Mouse (Mus musculus) MEL (cell line): ENCODE measurements around the gene Klri2. TPM values are rescaled to one million over a fixed set of nuclear protein-coding genes. Genes with fewer than 3 reads are reported as not detected.
"Not testable (repeated sequence)": the region's sequence is repeated elsewhere in the genome, so short reads cannot be mapped to it uniquely, and the experiment has no call there.

ENCODE experiments used
- DNase-seq: peaks from one replicate; pipeline ENCODE4 v3.0.0; 2011; ENCODE audit warnings: low read depth, low spot score
- H3K27ac ChIP-seq: 2 replicates; pipeline ENCODE4 v1.5.1; 2012; ENCODE audit warnings: low read depth, mild to moderate bottlenecking, control low read depth, low read length, moderate library complexity; ENCODE audit not compliant: control insufficient read depth
- H3K27me3 ChIP-seq, 2 experiments: fragments of 150-350 bp in 1 of 2; sonication (generic) in 1 of 2; 2 replicates each; pipeline ENCODE4 v1.6.1; 2012; ENCODE audit warnings: low read length in 2 of 2, mild to moderate bottlenecking in 2 of 2, improper control_type of control experiment in 1 of 2, moderate library complexity in 1 of 2; ENCODE audit not compliant: insufficient read depth in 2 of 2, control insufficient read depth in 1 of 2
- H3K36me3 ChIP-seq, 2 experiments: 2 replicates each; pipeline ENCODE4 v1.6.1; 2012 to 2014; ENCODE audit warnings: low read length in 2 of 2, improper control_type of control experiment in 1 of 2, inconsistent platforms in 1 of 2, mild to moderate bottlenecking in 1 of 2; ENCODE audit not compliant: insufficient read depth in 2 of 2, control insufficient read depth in 1 of 2
- H3K4me1 ChIP-seq, 2 experiments: fragments of 150-350 bp in 1 of 2; sonication (generic) in 1 of 2; 2 replicates each; pipeline ENCODE4 v1.6.1; 2012; ENCODE audit warnings: low read length in 2 of 2, improper control_type of control experiment in 1 of 2, mild to moderate bottlenecking in 1 of 2; ENCODE audit not compliant: insufficient read depth in 2 of 2, control insufficient read depth in 1 of 2
- H3K4me3 ChIP-seq, 2 experiments: fragments of 150-350 bp in 1 of 2; sonication (generic) in 1 of 2; 2 replicates each; pipeline ENCODE4 v1.5.1; 2012; ENCODE audit warnings: low read depth in 2 of 2, low read length in 2 of 2, mild to moderate bottlenecking in 2 of 2, moderate library complexity in 2 of 2, control low read depth in 1 of 2, improper control_type of control experiment in 1 of 2; ENCODE audit not compliant: control insufficient read depth in 1 of 2, insufficient read depth in 1 of 2
- H3K79me2 ChIP-seq: 2 replicates; pipeline ENCODE4 v1.6.1; 2012; ENCODE audit warnings: mild to moderate bottlenecking, low read length, moderate library complexity; ENCODE audit not compliant: control insufficient read depth, poor library complexity, insufficient read depth
- H3K9ac ChIP-seq: 2 replicates; pipeline ENCODE4 v1.6.1; 2012; ENCODE audit warnings: low read depth, mild to moderate bottlenecking, control low read depth, low read length, moderate library complexity; ENCODE audit not compliant: control insufficient read depth, poor library complexity, severe bottlenecking
- H3K9me3 ChIP-seq: fragments of 150-350 bp; sonication (generic); replicated peaks from 2 replicates; pipeline ENCODE4 v1.6.1; 2012; ENCODE audit warnings: mild to moderate bottlenecking, low read length, improper control_type of control experiment, moderate library complexity; ENCODE audit not compliant: insufficient read depth
- BHLHE40 ChIP-seq: IDR thresholded peaks from 2 replicates; pipeline ENCODE4 v1.6.1; 2012; ENCODE audit warnings: low read depth, mild to moderate bottlenecking, inconsistent platforms, low read length, improper control_type of control experiment, borderline replicate concordance
- CHD2 ChIP-seq: IDR thresholded peaks from 2 replicates; pipeline ENCODE4 v1.6.1; 2011; ENCODE audit warnings: low read length, improper control_type of control experiment
- ELF1 ChIP-seq: IDR thresholded peaks from 2 replicates; pipeline ENCODE4 v1.6.1; 2014; ENCODE audit warnings: low read depth, mild to moderate bottlenecking, inconsistent platforms, low read length, improper control_type of control experiment, moderate library complexity
- KAT2A ChIP-seq: conservative IDR thresholded peaks from 2 replicates; pipeline ENCODE4 v1.6.1; 2012; ENCODE audit warnings: low read depth, low read length, improper control_type of control experiment, inconsistent platforms
- MAX ChIP-seq: IDR thresholded peaks from 2 replicates; pipeline ENCODE4 v1.6.1; 2011; ENCODE audit warnings: low read length, improper control_type of control experiment
- MEF2A ChIP-seq: IDR thresholded peaks from 2 replicates; pipeline ENCODE4 v1.6.1; 2014; ENCODE audit warnings: low read depth, mild to moderate bottlenecking, inconsistent platforms, low read length, improper control_type of control experiment; ENCODE audit not compliant: poor library complexity, insufficient replicate concordance, severe bottlenecking; ENCODE audit errors: extremely low read depth
- POLR2A ChIP-seq, 2 experiments: IDR thresholded peaks; 2 replicates each; pipeline ENCODE4 v1.6.1; 2011 to 2012; ENCODE audit warnings: low read length in 2 of 2, mild to moderate bottlenecking in 2 of 2, control low read depth in 1 of 2, improper control_type of control experiment in 1 of 2, low read depth in 1 of 2, moderate library complexity in 1 of 2; ENCODE audit not compliant: control insufficient read depth in 1 of 2, insufficient read depth in 1 of 2, poor library complexity in 1 of 2
- POLR2AphosphoS5 ChIP-seq: IDR thresholded peaks from 2 replicates; pipeline ENCODE4 v1.6.1; 2012; ENCODE audit warnings: low read depth, borderline replicate concordance, mild to moderate bottlenecking, inconsistent platforms, low read length, moderate library complexity, mixed read lengths
- RAD21 ChIP-seq: IDR thresholded peaks from 2 replicates; pipeline ENCODE4 v1.6.1; 2011; ENCODE audit warnings: mild to moderate bottlenecking, low read depth, low read length, improper control_type of control experiment
- SIN3A ChIP-seq: IDR thresholded peaks from 2 replicates; pipeline ENCODE4 v1.6.1; 2012; ENCODE audit warnings: low read length, improper control_type of control experiment, inconsistent platforms
- TBP ChIP-seq: IDR thresholded peaks from 2 replicates; pipeline ENCODE4 v1.8.0; 2011; ENCODE audit warnings: low read depth, low read length, improper control_type of control experiment
- UBTF ChIP-seq: IDR thresholded peaks from 2 replicates; pipeline ENCODE4 v1.6.1; 2012; ENCODE audit warnings: low read depth, mild to moderate bottlenecking, inconsistent platforms, low read length, improper control_type of control experiment, moderate library complexity, borderline replicate concordance; ENCODE audit not compliant: insufficient read depth
- USF2 ChIP-seq, 2 experiments: IDR thresholded peaks; 2 replicates each; pipeline ENCODE4 v1.6.1; 2011 to 2012; ENCODE audit warnings: improper control_type of control experiment in 2 of 2, low read length in 2 of 2, borderline replicate concordance in 1 of 2, inconsistent platforms in 1 of 2, low read depth in 1 of 2, mild to moderate bottlenecking in 1 of 2; ENCODE audit not compliant: insufficient read depth in 1 of 2
- ZC3H11A ChIP-seq: IDR thresholded peaks from 2 replicates; pipeline ENCODE4 v1.6.1; 2012; ENCODE audit warnings: low read depth, mild to moderate bottlenecking, inconsistent platforms, low read length, improper control_type of control experiment
- ZKSCAN1 ChIP-seq: IDR thresholded peaks from 2 replicates; pipeline ENCODE4 v1.6.1; 2012; ENCODE audit warnings: low read depth, mild to moderate bottlenecking, inconsistent platforms, low read length, improper control_type of control experiment, moderate library complexity
- ZMIZ1 ChIP-seq: IDR thresholded peaks from 2 replicates; pipeline ENCODE4 v1.6.1; 2012; ENCODE audit warnings: low read depth, mild to moderate bottlenecking, inconsistent platforms, low read length, improper control_type of control experiment, moderate library complexity
- polyA plus RNA-seq, 2 experiments: library from polyadenylated mRNA; stranded (reverse) in 1 of 2; unstranded in 1 of 2; fragments of >175 nt in 1 of 2; fragments of >200 nt in 1 of 2; gene quantifications; 2 replicates each; pipeline versions ENCODE4 v1.2.1 to v1.2.4; 2012; ENCODE audit warnings: low replicate concordance in 2 of 2, low read depth in 1 of 2; ENCODE audit not compliant: insufficient read length in 2 of 2, insufficient read depth in 1 of 2, missing spikeins in 1 of 2
- total RNA-seq: library from RNA; depleted of rRNA; stranded (reverse); fragments of 300-350 nt; gene quantifications from 2 replicates; pipeline ENCODE4 v1.2.3, GENCODE M21; 2012

The Klri2 gene
- total and polyA plus RNA-seq, 3 experiments, result not detected

GRCm38 (mm10) chr6:129717032-129717431 lies 23.3 kb downstream of the Klri2 start, which contains the start of gene Klri1:
TSS of gene Klri1 (minus strand) at chr6:129717132.
- Histone ChIP-seq H3K27ac (no peak within 1 kb of the TSS), H3K27me3 (no peaks in the 10 kb centered on the region), H3K9me3 (no peaks in the 10 kb centered on the region), H3K36me3 (no peaks in the 10 kb centered on the region), H3K4me1 (no peaks in the 10 kb centered on the region), H3K4me3 (no peak within 1 kb of the TSS), H3K9ac (no peak within 1 kb of the TSS), H3K79me2 (no peaks in the 10 kb centered on the region)
- TF ChIP-seq MAX, result no peak
- no peak for TF ChIP-seq MEF2A
- no peak for TF ChIP-seq POLR2AphosphoS5
- TF ChIP-seq BHLHE40, result no peak
- TF ChIP-seq ELF1, result no peak
- no peak for TF ChIP-seq SIN3A
- TF ChIP-seq ZMIZ1, result no peak
- no peak for TF ChIP-seq CHD2
- no peak for TF ChIP-seq POLR2A (IDR thresholded peaks at IDR 0.05; ENCODE audit: control insufficient read depth in 1 of 2, insufficient read depth in 1 of 2, low read depth in 1 of 2, low read length in 2 of 2, poor library complexity in 1 of 2)
- TF ChIP-seq, all 39 proteins: peak for 0
- DNase-seq, result no peak

- Histone ChIP-seq H3K4me1 (no peaks in the 10 kb centered on the region), H3K79me2 (no peaks in the 10 kb centered on the region), H3K9ac (no peak overlapping the region), H3K27me3 (no peaks in the 10 kb centered on the region), H3K9me3 (no peaks in the 10 kb centered on the region), H3K4me3 (no peak overlapping the region), H3K36me3 (no peaks in the 10 kb centered on the region), H3K27ac (no peak overlapping the region)
- TF ChIP-seq USF2 (IDR thresholded peaks at IDR 0.05; ENCODE audit: borderline replicate concordance in 1 of 2, insufficient read depth in 1 of 2, low read depth in 1 of 2, low read length in 2 of 2) (no peak), UBTF (no peak), ZC3H11A (no peak), BHLHE40 (no peak), TBP (no peak), ZKSCAN1 (no peak), RAD21 (no peak), KAT2A (no peak), CHD2 (no peak)
- DNase-seq, result peak; percentile 7
Observed at GRCm38 (mm10) chr6:129713566-129713965, 26.7 kb downstream of the Klri2 start.

GRCm38 (mm10) chr6:129691436-129691835 lies 48.8 kb downstream of the Klri2 start:
- H3K27ac ChIP-seq, H3K9ac ChIP-seq, H3K79me2 ChIP-seq: not testable (repeated sequence)

More at GRCm38 (mm10) chr6:129691436-129691835, 48.8 kb downstream of the Klri2 start:
- not testable (repeated sequence) for H3K36me3 ChIP-seq, DNase-seq, H3K9me3 ChIP-seq, H3K27me3 ChIP-seq, H3K4me1 ChIP-seq, H3K4me3 ChIP-seq
